Mouse (Mus musculus) erythroblast, embryonic 14.5 days (primary cell): ENCODE measurements around the gene Sec14l1. TPM values are rescaled to one million over a fixed set of nuclear protein-coding genes. Genes with fewer than 3 reads are reported as not detected.

Source experiments
- H3K27me3 ChIP-seq: 2 replicates; pipeline ENCODE4 v1.6.1; 2012; ENCODE audit warnings: inconsistent platforms; ENCODE audit not compliant: control insufficient read depth
- H3K36me3 ChIP-seq: 2 replicates; pipeline ENCODE4 v1.6.1; 2012; ENCODE audit warnings: mild to moderate bottlenecking, inconsistent platforms; ENCODE audit not compliant: control insufficient read depth
- H3K4me1 ChIP-seq: 2 replicates; pipeline ENCODE4 v1.6.1; 2012; ENCODE audit warnings: inconsistent platforms; ENCODE audit not compliant: control insufficient read depth
- H3K4me3 ChIP-seq: replicated peaks from 2 replicates; pipeline ENCODE3; 2012; ENCODE audit warnings: moderate library complexity, mild to moderate bottlenecking, inconsistent platforms
- H3K9me3 ChIP-seq: 2 replicates; pipeline ENCODE4 v1.6.1; 2012; ENCODE audit warnings: low read length, inconsistent platforms, mixed read lengths; ENCODE audit not compliant: control insufficient read depth
- GATA1 ChIP-seq: IDR thresholded peaks from 2 replicates; pipeline ENCODE4 v1.6.1; 2012; ENCODE audit warnings: low read length, inconsistent platforms, mixed read lengths
- TAL1 ChIP-seq: IDR thresholded peaks from 3 replicates; pipeline ENCODE4 v1.6.1; 2012; ENCODE audit warnings: low read length, inconsistent platforms, mixed read lengths
- polyA plus RNA-seq: library from polyadenylated mRNA; stranded (reverse); fragments of >175 nt; gene quantifications from 2 replicates; pipeline ENCODE4 v1.2.3, GENCODE M21; 2012

Gene Sec14l1
- polyA plus RNA-seq, 1 experiment = 11.2 TPM

GRCm38 (mm10) chr11:117114231-117114591, 757 bp upstream of the Sec14l1 start:
- Histone ChIP-seq H3K27me3 (no peaks in the 10 kb centered on the region), H3K4me3 (peak overlapping the region; percentile 95), H3K4me1 (peaks cover 76% of the 10 kb centered on the region), H3K9me3 (peaks cover 4% of the 10 kb centered on the region), H3K36me3 (peaks cover 34% of the 10 kb centered on the region)
- TF ChIP-seq TAL1 = no peak

- Histone ChIP-seq H3K4me1 (peaks cover 77% of the 10 kb centered on the region), H3K9me3 (peaks cover 4% of the 10 kb centered on the region), H3K36me3 (peaks cover 45% of the 10 kb centered on the region), H3K27me3 (no peaks in the 10 kb centered on the region), H3K4me3 (peak overlapping the region; percentile 95)
- TF ChIP-seq TAL1 = no peak
- TF ChIP-seq GATA1 = no peak
These were observed 615 bp downstream of the Sec14l1 start for GRCm38 (mm10) chr11:117115346-117116219.

- peaks cover 82% of the 10 kb centered on the region for H3K4me1 ChIP-seq
- peak overlapping the region; percentile 95 for H3K4me3 ChIP-seq
- peaks cover 4% of the 10 kb centered on the region for H3K9me3 ChIP-seq
- TF ChIP-seq TAL1 (no peak), GATA1 (no peak)
- no peaks in the 10 kb centered on the region for H3K27me3 ChIP-seq
- H3K36me3 ChIP-seq = peaks cover 56% of the 10 kb centered on the region
These were observed 1.7 kb downstream of the Sec14l1 start for GRCm38 (mm10) chr11:117116350-117117303.

GRCm38 (mm10) chr11:117117321-117117720, 2.4 kb downstream of the Sec14l1 start:
- peaks cover 61% of the 10 kb centered on the region for H3K36me3 ChIP-seq
- no peak for TF ChIP-seq GATA1
- no peak for TF ChIP-seq TAL1
- H3K4me1 ChIP-seq = peaks cover 80% of the 10 kb centered on the region
- H3K4me3 ChIP-seq = peak overlapping the region; percentile 1
- H3K9me3 ChIP-seq = peaks cover 4% of the 10 kb centered on the region
- no peaks in the 10 kb centered on the region for H3K27me3 ChIP-seq

GRCm38 (mm10) chr11:117117791-117118190, 2.8 kb downstream of the Sec14l1 start:
- Histone ChIP-seq H3K27me3 (no peaks in the 10 kb centered on the region), H3K36me3 (peaks cover 66% of the 10 kb centered on the region), H3K9me3 (peaks cover 4% of the 10 kb centered on the region), H3K4me1 (peaks cover 75% of the 10 kb centered on the region), H3K4me3 (no peak overlapping the region)
- TF ChIP-seq GATA1 (no peak), TAL1 (no peak)

- Histone ChIP-seq H3K4me1 (peaks cover 70% of the 10 kb centered on the region), H3K27me3 (no peaks in the 10 kb centered on the region), H3K4me3 (no peak overlapping the region), H3K36me3 (peaks cover 70% of the 10 kb centered on the region), H3K9me3 (peaks cover 4% of the 10 kb centered on the region)
- TF ChIP-seq GATA1 (no peak), TAL1 (no peak)
These were observed 3.3 kb downstream of the Sec14l1 start for GRCm38 (mm10) chr11:117118248-117118647.

GRCm38 (mm10) chr11:117118721-117119321, 3.9 kb downstream of the Sec14l1 start:
- peaks cover 72% of the 10 kb centered on the region for H3K36me3 ChIP-seq
- no peaks in the 10 kb centered on the region for H3K27me3 ChIP-seq
- peaks cover 69% of the 10 kb centered on the region for H3K4me1 ChIP-seq
- H3K4me3 ChIP-seq = no peak overlapping the region
- TF ChIP-seq TAL1 (no peak), GATA1 (no peak)
- no peaks in the 10 kb centered on the region for H3K9me3 ChIP-seq

- H3K27me3 ChIP-seq = no peaks in the 10 kb centered on the region
- no peak overlapping the region for H3K4me3 ChIP-seq
- peaks cover 67% of the 10 kb centered on the region for H3K4me1 ChIP-seq
- H3K9me3 ChIP-seq = no peaks in the 10 kb centered on the region
- no peak for TF ChIP-seq GATA1
- no peak for TF ChIP-seq TAL1
- H3K36me3 ChIP-seq = peaks cover 81% of the 10 kb centered on the region
These were observed 4.8 kb downstream of the Sec14l1 start for GRCm38 (mm10) chr11:117119723-117120122.
